Mouse (Mus musculus) lung, postnatal 14 days (tissue): ENCODE results near the gene Maml2.
"Not testable (repeated sequence)": the region's sequence is repeated elsewhere in the genome, so short reads cannot be mapped to it uniquely, and the experiment has no call there.

Experiments
- DNase-seq: peaks from one replicate; pipeline ENCODE4 v3.0.0; 2021

Maml2 gene

GRCm38 (mm10) chr9:13686977-13687659, 389.4 kb downstream of the Maml2 start:
- DNase-seq = peak; percentile 34

GRCm38 (mm10) chr9:13688997-13689396, 391.2 kb downstream of the Maml2 start:
- no peak for DNase-seq

- no peak for DNase-seq
Measured at GRCm38 (mm10) chr9:13690321-13690720, 392.6 kb downstream of the Maml2 start.

- DNase-seq = no peak
Measured at GRCm38 (mm10) chr9:13693693-13694284, 396.0 kb downstream of the Maml2 start.

- DNase-seq = peak; percentile 58
Measured at GRCm38 (mm10) chr9:13694293-13694692, 396.5 kb downstream of the Maml2 start.

GRCm38 (mm10) chr9:13697041-13697811, 399.5 kb downstream of the Maml2 start:
- DNase-seq = peak; percentile 28

GRCm38 (mm10) chr9:13697869-13698268, 400.1 kb downstream of the Maml2 start:
- no peak for DNase-seq

GRCm38 (mm10) chr9:13699061-13699780, 401.5 kb downstream of the Maml2 start:
- DNase-seq = no peak

GRCm38 (mm10) chr9:13699781-13700116, 402.0 kb downstream of the Maml2 start:
- DNase-seq = no peak

GRCm38 (mm10) chr9:13701773-13702172, 404.0 kb downstream of the Maml2 start:
- no peak for DNase-seq

- no peak for DNase-seq
Measured at GRCm38 (mm10) chr9:13703100-13703499, 405.3 kb downstream of the Maml2 start.

- DNase-seq = no peak
Measured at GRCm38 (mm10) chr9:13704917-13705316, 407.2 kb downstream of the Maml2 start.

GRCm38 (mm10) chr9:13707066-13707555, 409.4 kb downstream of the Maml2 start:
- no peak for DNase-seq

GRCm38 (mm10) chr9:13709436-13709835, 411.7 kb downstream of the Maml2 start:
- no peak for DNase-seq

GRCm38 (mm10) chr9:13715891-13716290, 418.1 kb downstream of the Maml2 start:
- not testable (repeated sequence) for DNase-seq

GRCm38 (mm10) chr9:13716316-13717099, 418.8 kb downstream of the Maml2 start:
- peak; percentile 88 for DNase-seq

GRCm38 (mm10) chr9:13748404-13748797, 450.6 kb downstream of the Maml2 start, which contains the start of gene Mtmr2:
TSS of gene Mtmr2 (plus strand) at chr9:13748410.
- DNase-seq = no peak

GRCm38 (mm10) chr9:13748798-13749674, 451.3 kb downstream of the Maml2 start:
- DNase-seq = peak; percentile 96

- DNase-seq = no peak
Measured at GRCm38 (mm10) chr9:13749675-13749998, 451.9 kb downstream of the Maml2 start.

- peak; percentile 16 for DNase-seq
Measured at GRCm38 (mm10) chr9:13752543-13752942, 454.8 kb downstream of the Maml2 start.
